Mouse (Mus musculus): ENCODE data around the gene Chp1.

GRCm38 (mm10) chr2:119584282-119584681 is 36.8 kb downstream of the Chp1 start:
- TF ChIP-seq CTCF (conservative IDR thresholded peaks at IDR 0.05; ENCODE audit: low read length): no peak
- TF ChIP-seq POU5F1 (IDR thresholded peaks at IDR 0.05; ENCODE audit: borderline replicate concordance, low read length): no peak
